Mouse (Mus musculus) ES-Bruce4 (cell line): Measurements from ENCODE around the gene Sgk2.
"Not testable (repeated sequence)": the region's sequence is repeated elsewhere in the genome, so short reads cannot be mapped to it uniquely, and the experiment has no call there.

Source experiments
- CTCF ChIP-seq: IDR thresholded peaks from one replicate; pipeline ENCODE4 v1.8.1; 2011; ENCODE audit warnings: low read depth, low read length
- EP300 ChIP-seq: IDR thresholded peaks from 2 replicates; pipeline ENCODE4 v1.6.1; 2011; ENCODE audit warnings: low read depth, low read length; ENCODE audit not compliant: insufficient read depth
- POLR2A ChIP-seq: IDR thresholded peaks from one replicate; pipeline ENCODE4 v1.8.1; 2011; ENCODE audit warnings: low read length; ENCODE audit not compliant: insufficient read depth

- TF ChIP-seq CTCF, POLR2A, EP300: not testable (repeated sequence)
Observed at GRCm38 (mm10) chr2:163058981-163059380, 71.9 kb downstream of the Sgk2 start.
